Mouse (Mus musculus) CD8-positive naive resting alpha-beta T cell, adult 2 months (primary cell): Measurements from ENCODE around the gene Olfr763.
"Not testable (repeated sequence)": the region's sequence is repeated elsewhere in the genome, so short reads cannot be mapped to it uniquely, and the experiment has no call there.

ENCODE experiments used
- DNase-seq, 2 experiments: peaks; one replicate each; pipeline ENCODE4 v3.0.0; 2022; ENCODE audit warnings: low read depth in 2 of 2, low spot score in 2 of 2

Gene Olfr763

DNA sequence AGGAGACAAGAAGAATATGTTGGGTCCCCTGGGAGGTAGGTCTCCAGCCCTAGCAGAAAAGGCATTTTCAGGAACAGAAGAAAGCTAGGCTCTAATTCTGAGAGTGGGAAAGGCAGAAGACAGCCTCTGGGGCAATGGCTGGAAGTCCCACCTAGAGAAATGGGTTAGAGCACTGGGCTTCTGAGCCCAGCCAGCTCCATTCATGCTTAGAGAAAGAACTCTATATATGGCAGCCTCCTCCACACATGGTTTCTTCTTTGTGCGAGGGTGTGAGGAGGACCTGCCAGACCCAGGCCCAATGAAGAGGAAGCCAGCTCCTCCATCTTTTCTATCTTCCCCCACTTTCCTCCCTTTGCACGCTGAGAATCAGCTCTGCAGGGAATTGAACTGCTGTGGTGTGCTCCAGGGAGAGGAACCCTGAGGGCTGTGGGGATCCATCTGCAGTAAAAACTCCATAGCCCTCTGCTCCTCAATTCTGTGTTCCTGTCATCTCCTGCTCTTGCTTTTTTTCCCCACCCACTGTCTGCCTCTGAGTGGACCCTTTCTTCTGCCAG, at the start of gene Olfr763:
Gene Olfr763, plus strand, starts transcription at position 504 of the 554 bp plus-strand sequence.
- no peak for DNase-seq

DNA sequence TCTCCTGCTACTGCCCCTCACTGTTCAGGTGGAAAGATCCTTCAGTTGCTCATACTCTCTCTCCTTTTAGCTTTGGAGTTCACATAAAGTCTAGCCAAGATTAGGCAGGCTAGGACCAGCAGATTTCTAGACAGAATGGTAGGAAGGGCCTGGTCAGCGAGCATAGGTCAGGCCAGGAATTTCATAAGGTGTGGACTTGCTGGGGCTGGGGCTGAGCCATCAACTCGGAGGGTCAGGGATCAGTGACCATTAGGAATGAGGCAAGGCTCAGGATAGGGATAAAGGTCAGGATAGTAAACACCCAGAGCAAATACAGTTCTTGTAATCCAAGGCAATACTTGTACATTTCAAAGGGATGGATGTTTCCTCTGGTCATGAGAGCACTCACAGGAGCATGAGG, 45.6 kb upstream of the Olfr763 start:
- no peak for DNase-seq

DNA sequence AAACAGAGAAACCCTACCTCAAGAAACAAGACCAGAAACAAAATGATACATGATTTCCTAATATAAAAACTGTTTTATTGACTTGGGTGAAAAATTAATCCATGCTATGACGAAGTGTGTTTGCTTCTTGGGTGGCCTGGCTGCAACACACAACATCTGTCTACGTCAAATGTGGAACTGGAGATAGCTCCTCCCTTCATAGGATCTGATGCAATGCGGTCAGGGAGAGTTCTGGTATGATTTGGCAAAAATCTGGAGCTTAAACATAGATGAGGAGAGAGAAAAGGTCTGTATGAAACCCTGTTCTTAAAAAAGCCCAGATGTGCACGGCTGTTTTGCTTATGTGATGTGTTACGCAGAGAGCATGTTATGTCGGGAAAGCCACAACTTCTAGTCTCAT, 44.7 kb upstream of the Olfr763 start:
- no peak for DNase-seq

DNA sequence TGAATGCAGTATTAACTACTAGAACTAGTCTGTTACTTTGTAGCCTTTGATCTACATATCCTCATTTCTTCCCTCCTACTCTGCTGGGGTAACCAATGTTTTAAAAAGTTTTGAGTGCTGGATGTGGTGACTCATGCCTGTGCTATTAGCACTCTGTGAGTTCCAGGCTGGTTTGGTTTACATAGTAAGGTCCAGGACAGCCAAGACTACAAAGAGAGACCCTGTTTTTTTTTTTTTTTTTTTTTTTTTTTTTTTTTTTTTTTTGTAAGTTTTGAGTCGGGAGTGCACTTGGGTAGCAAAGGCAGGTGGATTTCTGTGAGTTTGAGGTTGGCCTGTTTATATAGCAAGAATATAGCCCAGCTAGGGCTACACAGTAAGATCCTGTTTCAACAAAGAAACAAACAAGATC, 42.2 kb upstream of the Olfr763 start:
- DNase-seq, result no peak

DNA sequence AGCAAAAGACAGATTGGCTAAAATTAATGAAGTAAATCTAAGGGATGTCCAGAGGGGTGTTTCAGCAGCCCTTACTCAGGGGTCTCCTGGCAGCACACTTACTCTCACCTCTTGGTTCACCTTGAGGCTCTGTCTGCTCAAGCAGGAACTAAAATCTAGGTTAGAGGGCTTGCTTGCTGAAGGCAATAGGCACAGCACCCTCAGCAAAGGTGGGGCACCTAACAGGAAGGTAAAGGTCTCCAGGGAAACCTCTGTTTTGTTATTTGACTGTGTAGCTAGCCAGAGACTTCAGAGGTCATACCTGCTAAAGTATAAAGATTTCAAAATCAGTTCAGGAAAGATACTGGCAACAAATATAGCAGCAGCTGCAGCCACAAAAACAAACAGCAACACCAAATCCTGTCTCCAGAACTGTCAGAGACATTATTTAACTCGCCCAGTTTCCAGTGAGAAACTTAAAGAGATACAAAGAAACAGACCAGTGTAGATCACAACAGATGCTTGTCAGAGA, 39.8 kb upstream of the Olfr763 start:
- no peak for DNase-seq

DNA sequence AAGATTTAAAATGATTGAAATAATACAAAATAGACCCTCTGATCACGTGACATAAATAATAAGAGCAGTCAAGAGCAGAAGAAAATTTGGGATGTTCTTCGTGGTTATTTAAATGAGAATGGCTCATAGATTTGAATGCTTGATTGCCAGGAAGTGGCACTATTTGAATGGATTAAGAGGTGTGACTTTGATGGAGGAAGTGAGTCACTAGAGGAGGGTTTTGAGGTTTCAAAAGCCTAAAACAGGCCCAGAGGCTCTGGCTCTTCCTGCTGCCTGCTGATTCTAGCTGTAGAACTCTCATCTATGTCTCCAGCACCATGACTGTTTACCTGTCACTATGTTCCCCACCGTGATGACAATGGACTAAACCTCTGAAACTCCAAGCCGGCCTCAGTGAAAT, 37.8 kb upstream of the Olfr763 start:
- DNase-seq, result no peak

DNA sequence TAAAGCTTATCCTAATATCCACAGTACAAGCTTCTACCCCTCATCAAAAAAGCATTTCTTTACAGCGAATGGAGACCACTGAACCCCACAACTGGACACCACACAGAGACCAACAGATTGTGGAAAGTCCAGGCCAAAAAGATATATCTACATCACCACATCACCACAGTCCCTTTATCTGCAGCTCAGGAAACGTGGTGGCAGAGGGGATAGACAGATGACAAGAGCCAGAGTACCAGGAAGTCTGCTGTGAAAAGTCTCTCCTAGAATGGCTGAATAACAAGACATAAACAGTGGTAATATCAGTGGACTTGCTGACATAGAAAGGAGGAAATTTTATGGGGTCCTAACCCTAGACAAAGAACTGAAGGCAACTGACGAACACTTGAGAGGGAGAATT, 34.2 kb upstream of the Olfr763 start:
- DNase-seq, result no peak

DNA sequence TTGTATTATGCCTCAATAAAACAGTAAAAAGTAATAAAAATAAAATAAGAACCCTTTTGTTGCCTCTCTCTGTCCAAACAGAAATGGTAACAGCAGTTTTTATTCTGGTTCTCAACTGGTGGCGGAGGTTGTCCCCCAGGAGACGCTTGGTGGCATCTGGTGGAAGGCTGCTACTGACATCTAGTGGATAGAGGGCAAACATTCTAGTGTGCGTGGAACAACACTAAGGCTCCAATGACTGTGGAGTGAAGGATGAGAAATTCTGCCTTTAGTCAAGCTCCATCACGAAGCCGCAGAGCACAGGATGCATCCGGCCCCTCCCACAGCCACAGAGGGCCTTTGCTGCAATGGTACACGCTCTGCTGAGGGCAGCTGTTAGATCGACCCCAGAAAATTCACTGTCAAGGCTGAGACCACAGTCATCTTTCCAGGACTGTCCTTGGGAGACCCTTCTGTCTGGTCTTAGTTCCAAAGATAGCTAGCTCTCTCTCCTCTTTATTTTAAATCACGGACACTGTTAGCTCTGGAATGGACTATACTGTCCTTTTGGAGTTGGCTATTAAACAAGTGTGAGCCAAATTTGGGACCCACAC, 33.0 kb upstream of the Olfr763 start:
- peak; percentile 41 to 51 for DNase-seq

DNA sequence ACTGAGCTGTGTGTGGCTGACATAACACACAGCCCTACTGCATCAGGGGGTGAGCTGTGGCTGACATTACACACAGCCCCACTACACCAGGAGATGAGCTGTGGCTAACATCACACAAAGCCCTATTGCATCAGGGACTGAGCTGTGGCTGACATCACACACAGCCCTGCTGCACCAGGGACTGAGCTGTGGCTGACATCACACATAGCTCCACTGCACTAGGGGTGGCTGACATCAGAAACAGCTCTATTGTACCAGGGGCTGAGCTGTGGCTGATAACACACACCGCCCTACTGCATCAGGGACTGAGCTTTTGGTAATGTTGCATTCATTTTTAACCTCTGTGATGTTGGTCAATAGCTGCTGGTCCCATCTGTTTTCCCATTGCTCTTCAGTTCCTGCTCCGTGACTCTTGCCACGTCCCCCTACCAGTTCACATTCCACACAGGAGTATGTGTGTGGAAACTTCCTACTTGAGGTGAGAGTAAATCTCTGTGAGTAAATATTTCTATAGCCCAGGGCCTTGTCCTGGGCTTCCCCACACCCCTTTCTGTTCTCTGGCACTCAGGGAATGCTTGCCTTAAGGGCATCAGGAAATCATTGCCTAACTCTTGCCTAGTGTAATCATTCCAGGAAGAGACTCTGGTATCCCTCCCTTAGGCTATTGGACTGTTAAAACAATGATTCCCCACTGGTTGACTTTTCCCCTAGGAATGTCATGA, 29.8 kb upstream of the Olfr763 start:
- no peak for DNase-seq

DNA sequence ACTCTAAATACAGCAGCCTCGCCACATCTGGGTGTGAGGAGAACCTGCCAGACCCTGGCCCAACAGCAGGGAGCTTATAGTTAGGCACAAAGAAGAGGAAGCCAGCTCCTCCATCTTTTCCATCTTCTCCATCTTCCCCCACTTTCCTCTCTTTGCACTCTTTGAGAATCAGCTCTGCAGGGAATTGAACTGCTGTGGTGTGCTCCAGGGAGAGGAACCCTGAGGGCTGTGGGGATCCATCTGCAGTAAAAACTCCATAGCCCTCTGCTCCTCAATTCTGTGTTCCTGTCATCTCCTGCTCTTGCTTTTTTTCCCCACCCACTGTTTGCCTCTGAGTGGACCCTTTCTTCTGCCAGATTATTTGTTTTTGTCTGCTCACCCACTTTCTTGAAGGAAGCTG, 21.5 kb upstream of the Olfr763 start, which contains the start of gene Olfr9:
Gene Olfr9, plus strand, starts transcription at position 301 of the 400 bp plus-strand sequence.
- DNase-seq, result not testable (repeated sequence)

DNA sequence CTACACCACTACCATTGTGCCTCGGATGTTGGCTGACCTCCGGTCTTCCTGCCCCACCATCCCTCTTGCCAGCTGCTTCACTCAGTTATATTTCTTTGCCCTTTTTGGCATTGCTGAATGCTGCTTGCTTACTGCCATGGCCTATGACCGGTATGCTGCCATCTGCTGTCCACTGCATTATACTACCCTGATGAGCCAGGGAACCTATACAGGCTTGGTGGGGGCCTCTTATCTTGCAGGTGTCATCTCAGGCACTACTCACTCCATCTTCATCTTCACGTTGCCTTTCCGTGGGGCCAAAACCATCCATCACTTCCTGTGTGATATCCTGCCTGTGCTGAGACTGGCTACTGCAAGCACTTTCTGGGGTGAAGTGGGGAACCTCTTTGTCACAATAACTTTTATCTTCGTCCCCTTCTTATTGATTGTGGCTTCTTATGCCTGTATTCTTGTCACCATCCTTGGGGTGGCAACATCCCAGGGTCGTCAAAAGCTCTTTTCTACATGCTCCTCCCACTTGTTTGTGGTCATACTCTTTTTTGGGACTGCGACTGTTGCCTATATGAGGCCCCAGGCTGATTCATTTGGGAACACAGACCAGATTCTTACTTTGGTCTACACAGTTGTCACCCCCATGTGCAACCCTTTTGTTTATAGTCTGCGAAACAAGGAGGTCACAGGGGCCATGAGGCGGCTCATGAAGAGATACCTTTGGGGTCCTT, 20.3 kb upstream of the Olfr763 start:
- peak; percentile 42 to 43 for DNase-seq

DNA sequence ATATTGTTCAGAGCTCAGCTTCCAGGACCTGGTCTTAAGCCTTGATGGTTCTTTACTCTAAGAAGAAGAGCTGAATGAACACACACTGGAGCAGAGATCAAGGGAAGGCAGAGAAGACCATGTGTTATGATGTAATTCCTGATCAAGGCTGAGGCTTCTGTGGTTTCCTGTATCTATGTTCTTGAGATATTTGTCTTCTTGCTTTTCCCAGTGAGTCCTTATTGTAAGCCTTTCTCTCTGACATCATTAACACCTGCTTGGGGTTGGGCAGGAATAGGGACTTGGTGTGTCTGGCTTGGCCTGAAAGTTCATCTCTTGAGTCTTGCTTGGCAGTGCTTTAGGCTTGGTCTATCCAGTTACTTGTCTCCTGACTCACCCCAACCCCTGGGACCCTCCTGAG, 19.6 kb upstream of the Olfr763 start:
- DNase-seq, result peak; percentile 72 to 76

DNA sequence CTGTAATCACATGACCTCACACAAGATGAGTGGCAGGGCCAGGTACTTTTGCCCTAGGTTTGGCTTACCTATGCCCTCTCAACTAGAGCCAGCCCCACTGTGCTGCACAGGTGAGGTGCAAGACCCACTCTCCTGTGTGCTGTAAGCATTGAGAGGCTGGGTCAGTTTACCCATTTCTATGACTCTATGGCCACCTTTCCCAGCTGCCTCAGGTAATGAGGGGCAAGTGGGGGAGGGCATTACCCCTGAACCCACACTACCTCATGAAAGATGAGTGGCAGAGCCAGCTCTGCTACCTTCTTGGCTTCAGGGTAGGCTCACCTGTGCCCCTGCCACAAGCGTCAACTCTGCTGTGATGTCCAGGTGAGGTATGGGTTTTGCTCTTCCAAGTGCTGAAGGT, 14.8 kb upstream of the Olfr763 start:
- DNase-seq, result no peak

DNA sequence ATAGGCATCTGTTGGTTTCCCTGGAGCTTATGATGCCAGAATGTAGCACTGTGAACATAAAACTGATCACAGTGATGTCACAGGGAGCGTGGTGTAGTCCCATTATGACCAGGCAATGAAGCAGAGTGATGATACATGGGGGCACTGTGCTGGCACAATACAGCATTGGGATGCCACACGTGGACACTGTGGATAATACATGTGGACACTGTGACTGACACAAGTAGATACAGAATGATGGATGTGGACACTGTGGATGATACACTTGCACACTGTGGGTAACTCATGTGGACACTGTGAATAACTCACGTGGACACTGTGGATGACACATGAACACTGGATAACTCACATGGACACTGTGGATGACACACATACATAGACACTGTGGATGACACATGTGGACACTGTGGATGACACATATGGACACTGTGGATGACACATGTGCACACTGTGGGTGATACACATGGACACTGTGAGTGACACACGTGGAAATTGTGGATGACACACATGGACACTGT, 14.0 kb upstream of the Olfr763 start:
- DNase-seq, result no peak

DNA sequence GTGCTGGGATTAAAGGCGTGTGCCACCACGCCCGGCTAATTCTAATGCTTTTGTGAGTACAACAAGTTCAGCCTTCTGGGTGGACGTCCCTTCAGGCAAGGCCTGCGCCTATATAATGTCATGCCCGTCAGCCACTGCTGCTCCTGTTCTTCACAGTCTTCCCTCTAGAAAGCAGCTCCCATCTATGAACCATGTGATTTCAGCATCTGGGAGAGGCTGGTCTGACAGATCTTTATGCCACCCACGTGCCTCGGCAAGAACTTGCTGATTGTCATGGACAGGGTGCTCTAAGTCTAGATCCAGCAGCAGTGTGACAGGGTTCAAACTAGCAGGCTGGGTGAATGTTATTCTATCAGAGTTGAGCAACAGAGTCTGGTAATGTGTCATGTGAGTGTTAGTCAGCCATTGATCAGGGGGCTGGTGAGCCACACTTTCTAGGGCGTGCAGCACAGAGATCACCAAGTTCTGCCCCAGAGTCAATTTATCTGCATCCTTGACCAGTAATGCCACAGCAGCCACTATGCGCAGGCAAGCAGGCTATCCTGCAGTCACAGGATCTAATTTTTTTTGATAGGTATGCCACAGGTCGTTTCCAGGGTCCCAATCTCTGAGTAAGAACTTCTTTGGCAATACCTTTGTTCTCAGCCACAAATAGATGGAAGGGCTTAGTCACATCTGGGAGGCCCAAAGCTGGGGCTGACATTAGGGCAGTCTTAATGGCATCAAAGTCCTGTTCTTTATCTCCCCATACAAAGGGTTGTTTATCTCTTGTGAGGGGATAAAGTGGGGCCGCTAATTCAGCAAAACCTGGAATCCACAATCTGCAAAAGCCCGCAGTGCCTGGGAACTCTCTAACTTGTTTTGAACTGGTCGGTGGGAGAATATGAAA, 6.3 kb upstream of the Olfr763 start:
- DNase-seq, result no peak

DNA sequence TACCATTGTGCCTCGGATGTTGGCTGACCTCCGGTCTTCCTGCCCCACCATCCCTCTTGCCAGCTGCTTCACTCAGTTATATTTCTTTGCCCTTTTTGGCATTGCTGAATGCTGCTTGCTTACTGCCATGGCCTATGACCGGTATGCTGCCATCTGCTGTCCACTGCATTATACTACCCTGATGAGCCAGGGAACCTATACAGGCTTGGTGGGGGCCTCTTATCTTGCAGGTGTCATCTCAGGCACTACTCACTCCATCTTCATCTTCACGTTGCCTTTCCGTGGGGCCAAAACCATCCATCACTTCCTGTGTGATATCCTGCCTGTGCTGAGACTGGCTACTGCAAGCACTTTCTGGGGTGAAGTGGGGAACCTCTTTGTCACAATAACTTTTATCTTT, 920 bp downstream of the Olfr763 start:
- not testable (repeated sequence) for DNase-seq

DNA sequence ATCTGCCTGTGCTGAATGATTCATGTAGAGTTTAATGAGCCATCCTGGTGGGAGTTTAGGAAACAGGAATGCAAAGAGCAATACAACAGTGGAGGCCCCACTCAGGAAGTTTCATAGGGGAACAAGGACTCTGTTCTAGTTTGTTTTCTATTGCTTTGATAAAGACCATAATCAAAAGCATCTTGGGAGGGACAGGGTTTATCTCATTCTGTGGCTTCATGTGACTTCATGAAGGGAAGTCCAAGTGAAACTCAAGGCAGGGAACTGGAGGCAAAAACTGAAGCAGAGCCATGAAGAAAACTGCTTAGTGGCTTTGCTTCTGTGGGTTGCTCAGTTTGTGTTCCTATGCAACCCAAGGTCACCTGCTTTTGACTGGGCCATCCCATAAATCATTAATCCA, 3.9 kb downstream of the Olfr763 start:
- DNase-seq, result no peak

DNA sequence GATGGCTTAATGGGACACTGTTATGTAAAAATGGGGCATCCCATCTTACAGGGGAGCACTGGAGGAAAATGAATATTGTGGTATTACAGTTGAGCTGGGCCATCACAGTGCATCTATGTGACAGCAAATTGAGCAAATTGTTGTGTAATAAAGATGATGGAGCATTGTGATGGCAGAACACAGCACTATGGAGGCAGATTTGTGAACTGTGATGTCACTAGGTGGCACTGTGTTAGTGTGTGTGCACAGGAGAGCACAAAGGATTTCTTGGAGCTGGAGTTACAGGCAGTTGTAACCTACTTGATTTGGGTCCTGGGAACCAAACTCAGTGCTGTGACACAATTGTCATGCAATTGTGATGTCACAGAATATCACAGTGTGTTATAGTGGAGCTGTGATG, 12.7 kb downstream of the Olfr763 start:
- no peak for DNase-seq

DNA sequence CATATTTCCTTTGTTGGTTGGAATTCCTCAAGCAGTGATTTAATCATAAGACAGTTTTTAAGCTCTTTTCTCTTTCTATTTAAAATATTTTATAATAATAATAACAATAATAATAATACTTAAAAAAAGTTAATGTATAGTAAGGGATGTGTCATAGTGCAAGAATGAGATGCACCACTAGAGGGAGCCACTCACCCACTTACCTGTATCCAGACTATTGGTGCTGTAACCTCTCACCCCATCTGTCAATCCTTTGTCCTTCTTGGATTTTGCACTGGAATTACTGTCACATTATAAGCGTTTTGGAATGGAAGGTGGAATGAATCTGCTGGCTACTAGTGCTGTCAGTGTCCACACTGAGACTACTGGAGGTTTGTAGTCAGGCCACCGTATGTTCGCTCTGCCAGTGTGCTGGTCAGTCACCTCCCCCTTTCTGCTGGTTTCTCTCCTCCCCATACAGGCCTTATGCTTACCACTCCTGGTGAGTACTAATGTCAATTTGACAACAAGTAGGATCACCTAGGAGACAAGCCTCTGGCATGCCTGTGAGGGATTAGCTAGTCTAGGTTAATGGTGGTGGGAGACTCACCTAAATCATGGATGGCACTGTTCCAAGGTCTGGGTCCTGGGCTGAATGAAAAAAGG, 15.5 kb downstream of the Olfr763 start:
- peak; percentile 16 to 29 for DNase-seq

DNA sequence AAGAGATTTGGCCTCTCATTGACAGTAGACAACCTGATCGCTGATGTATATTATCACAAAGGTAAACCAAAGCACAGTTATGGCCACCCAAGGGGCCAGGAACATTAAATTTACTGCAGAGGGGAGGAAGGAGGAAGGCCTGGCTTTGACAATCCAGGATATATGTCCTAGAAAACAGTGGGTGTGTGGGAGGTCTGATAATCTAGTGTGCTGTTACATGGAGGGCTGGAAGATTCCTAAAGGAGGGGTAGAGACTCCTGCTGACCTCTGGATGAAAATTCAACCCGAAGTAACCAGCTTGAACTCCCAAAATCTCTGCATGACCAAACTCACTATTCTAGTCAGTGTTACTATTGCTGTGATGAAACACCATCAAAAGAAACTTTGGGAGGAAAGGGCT, 17.8 kb downstream of the Olfr763 start:
- DNase-seq, result no peak
